Mouse (Mus musculus): Measurements from ENCODE around the gene Iqgap3.

Iqgap3 gene

DNA sequence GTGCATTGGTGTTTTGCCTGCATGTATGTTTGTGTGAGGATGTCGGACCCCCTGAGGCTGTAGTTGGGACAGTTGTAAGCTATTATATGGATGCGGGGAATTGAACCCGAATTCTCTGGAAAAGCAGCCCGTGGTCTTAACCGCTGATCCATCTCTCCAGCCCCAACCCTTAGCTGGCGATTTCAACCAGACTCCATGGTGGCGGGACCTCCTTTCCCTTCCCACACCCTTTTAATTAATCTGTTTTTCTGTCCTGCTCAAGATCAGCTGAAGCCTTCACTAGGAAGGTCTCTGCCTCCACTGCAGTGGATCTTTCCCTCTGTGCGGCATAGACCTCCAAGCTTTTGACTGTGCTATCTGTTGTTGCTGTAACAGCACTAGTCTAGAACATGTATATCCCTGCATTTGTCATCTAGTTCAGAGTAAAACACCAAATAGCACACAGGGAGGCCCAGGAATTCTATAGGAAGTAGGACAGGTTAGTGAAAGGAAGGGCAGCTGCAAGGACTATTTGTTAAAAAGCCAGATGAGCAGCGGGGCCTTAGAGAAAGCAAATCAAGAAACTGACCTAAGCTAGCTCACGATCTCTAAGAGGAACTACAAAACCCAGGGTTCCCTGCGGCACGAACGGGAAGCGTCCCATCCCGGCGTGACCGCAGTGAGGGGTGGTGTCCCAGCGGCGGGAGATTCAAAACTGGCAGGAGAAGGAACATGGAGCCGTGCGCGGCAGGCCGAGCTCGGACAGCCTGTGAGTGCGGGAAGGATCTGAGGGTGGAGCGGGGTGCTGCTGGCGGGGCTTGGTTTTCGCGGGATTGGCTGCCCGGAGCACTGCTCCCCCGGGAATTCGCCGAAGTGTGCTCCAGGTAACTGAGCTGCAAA, at the start of gene Iqgap3:
Gene Iqgap3 (plus strand): TSS at position 627 of the 879 bp plus-strand sequence.
- DNase-seq (ENCODE audit: low read depth, low spot score) = peak; percentile 92

DNA sequence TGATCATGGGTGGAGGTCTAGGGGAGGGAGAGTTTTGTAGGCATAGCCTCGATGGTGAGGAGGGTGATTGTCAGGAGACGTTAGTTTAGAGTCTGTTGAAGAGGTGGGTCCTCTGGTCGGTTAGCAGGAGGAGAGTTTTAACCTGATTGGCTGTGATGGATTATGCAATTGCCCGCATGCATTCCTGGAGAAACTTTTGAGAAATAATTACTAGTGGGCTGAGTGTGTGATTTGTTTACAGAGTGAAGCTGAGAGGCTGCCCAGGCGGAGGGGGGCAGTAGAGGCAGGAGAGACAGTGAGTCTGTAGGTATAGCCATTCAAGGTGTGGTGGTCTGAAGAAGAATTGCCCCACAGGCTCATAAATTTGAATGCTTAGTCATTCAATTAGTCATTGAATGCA, 48.3 kb upstream of the Iqgap3 start:
- no peak for DNase-seq (ENCODE audit: low read depth, low spot score)

DNA sequence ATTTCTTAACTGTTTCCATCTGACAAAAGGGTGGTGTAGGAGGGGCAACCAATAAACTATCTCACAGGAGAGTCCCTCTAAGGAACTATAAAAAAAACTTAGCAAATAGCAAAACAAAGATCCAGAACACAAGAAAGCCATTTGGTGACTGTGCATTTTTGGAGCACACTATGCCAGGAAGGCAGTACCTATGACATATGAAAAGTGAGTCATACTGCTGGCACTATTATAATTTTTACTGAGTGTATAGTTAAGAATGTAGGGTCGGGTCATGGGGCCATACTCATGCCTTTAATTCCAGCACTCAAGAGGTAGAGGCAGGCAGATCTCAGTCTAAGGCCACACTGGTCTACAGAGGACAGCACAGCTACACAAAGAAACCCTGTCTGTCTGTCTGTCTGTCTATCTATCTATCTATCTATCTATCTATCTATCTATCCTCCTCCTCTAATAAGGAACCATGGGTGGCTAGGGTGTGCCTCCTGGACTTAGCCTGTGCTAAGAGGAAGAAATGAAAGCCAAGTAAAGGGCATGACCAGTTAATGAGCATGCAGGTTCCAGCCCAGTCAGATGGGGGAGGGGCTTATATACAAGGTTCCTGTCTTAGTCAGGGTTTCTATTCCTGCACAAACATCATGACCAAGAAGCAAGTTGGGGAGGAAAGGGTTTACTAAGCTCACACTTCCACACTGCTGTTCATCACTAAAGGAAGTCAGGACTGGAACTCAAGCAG, 46.0 kb upstream of the Iqgap3 start:
- DNase-seq (ENCODE audit: low read depth, low spot score) = no peak

DNA sequence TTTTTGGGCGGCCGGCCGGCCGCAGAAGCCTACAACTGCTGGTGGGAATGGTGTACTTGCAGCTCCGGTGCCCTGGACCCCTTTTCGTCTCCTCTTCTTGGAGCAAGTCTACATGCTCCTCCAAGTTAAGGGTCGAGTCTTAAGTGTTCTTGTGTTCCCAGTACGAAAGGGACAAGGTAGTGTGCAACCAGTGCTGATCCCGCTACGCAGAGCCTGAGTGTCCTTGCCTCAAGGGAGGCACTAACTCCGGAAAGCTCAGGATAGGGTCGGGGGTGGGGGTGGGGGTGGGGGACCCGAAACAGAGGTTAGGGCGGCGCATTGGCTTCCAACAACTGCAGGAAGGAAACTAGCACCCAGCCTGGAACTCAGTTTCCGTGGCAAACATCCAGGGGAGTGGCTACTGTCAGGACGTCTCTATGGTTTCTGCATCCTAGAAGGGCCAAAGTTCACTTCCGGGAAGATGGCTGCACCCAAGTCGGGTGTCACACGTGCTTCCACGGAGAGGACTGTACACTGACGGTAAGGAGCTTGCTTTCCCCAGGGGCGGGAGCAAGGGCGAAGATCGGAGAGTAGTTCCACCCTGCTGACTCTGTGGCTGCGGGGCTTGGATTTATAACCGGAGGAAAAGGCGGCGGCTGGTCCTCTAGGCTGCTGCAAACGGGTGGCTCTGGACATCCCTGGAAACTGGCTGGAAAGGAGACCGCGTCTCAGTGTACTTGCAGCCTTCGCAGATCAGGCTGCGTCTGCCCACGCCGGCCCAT, 38.9 kb upstream of the Iqgap3 start, which contains the start of gene Gpatch4:
Gene Gpatch4 (plus strand): TSS at position 448 of the 761 bp plus-strand sequence.
- DNase-seq (ENCODE audit: low read depth, low spot score) = peak; percentile 98

DNA sequence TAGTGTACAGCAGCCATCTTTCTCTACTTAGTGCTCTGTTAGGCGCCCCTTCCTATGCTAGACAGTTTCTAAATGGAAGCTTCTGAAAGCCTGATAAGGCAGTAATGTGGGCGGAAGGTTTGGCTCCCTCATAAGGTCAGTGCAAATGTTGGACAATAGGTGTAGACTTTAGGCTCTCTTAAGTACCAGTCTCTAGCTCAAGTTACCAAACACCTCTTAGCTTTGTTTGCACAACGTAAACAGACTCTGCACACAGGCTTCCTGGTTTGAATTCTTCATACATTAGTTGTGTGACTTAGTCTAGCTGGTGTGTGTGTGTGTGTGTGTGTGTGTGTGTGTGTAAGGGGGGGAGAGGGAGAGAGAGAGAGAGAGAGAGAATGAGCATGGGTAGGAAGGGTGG, 32.2 kb upstream of the Iqgap3 start:
- no peak for DNase-seq (ENCODE audit: low read depth, low spot score)

DNA sequence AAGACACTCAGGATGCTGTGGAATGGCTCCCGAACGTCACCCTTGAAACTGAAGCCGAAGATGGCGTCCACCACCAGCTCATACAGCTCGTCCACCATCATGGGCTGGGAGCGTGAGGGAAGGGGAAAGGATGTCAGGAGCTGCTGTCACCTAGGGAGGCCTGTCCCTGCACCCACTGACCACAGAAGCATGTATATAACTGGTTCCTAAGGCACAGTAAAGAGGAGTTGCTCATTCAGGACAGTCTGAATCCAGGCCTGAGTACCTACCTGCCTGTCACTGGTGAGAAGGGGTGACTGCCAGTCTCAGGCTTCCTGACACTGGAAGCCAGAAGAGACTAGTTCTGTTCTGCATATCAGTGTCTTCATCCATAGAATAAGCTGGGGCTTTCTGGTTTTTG, 24.7 kb upstream of the Iqgap3 start:
- no peak for DNase-seq (ENCODE audit: low read depth, low spot score)

DNA sequence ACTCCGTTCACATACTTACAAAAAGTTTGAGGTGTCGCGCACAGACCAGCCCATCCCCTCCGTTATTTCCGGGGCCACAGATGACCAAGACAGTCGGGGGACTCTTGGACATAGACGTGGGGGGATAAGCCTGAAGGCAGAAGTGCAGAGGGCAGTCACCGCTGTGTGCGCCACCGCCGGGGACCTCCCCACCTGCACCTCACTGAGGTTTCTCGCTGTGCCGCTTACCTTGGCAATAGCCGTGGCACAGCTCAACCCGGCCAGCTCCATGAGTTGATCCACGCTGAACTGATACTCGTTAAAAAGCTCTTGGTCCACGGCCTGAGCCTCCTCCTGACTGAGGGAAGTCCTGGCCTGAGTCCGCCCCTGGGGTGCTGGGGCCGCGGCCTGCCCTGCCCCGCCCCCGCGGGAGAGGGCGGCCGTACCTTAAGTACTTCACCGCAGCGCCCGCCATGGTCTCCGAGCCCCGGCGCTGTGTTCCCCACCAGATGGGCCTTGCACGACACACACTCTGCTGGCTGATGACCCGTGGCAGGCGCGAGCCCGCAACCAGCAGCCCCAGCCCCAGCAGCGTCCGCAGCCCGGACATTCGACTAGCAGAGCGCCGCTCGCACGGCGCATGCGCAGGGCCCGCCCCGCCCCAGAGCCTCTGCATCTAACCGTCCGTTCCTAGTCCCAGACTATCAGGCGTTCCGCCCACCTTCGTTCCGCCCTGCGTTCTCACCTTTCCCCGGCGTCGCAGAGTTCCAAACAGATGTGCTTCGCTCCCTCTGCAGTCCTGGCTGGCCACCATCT, 23.7 kb upstream of the Iqgap3 start, which contains the start of gene Naxe:
Gene Naxe (minus strand): TSS at position 594 of the 795 bp plus-strand sequence.
- DNase-seq (ENCODE audit: low read depth, low spot score) = peak; percentile 96

DNA sequence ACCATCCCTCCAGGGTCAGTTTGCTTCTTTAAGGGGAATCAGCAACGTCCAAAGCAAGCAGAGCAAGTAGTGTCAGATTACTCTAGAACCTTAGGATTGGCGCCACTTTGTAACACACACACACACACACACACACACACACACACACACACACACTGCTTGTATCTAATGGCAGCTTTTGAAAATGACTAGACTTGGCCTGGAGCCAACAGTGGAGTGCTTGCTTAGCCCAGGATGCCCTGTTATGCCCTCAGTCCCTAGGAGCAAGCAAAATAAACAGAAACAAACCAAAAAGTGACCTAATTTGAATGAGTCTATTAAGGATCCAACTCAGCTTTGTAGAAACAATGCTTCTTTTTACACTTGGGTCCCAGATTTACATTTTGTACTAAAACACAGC, 13.4 kb upstream of the Iqgap3 start:
- no peak for DNase-seq (ENCODE audit: low read depth, low spot score)

DNA sequence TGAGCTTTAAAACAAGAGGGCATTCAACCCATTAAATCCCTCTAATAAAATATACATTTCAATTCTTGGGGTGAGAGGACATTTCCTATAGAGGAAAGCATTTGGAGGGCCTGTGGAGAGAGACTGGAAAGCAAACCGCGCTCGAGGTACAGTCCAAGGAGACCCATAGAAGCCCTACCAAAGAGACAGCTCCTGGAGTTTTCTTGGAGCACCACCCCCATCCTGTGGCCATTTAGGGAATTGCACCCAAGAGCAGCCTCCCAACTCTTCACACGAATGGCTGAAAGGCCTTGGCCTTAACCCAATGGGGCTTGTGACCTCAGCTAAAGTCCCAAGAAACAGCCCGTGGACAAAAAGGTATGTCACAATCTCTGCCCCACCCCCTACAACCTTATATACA, 10.0 kb upstream of the Iqgap3 start:
- DNase-seq (ENCODE audit: low read depth, low spot score) = peak; percentile 83

DNA sequence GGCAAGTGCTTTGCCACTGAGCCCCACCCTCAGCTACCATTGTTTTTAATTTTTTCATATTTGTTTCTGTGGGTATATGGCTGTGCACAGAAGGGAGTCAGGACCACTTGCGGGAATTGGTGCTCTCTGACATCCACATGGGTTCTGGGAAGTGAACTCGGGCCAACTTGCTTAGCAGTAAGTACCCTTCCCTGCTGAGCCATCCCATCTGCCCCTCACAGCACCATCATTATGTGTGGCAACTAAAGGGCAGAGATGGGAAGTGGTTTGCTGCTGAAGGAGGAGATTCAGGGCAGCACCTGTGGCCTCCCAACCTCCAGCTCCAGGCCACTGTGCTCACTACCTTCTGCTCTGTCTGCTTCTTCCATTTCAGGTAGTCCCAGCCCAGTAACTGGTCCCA, 8.1 kb upstream of the Iqgap3 start:
- no peak for DNase-seq (ENCODE audit: low read depth, low spot score)

DNA sequence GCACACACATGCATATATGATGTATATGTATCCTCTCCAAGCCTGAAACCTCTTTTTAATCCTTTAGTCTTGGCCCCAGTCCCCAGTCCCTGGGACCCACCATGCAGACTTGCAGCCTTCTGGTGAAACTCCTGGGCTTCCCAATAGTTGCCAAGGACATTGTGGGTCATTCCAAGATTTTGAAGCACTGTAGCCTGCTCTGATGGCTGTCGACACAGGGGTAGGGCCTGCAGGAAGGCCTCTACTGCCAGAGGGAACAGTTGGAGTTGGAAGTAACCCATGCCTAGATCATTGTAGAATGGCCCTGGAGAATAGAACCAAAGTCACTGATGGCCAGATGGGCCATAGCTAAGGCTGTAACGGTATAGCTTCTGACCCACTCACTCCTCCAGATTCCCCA, 7.4 kb upstream of the Iqgap3 start:
- no peak for DNase-seq (ENCODE audit: low read depth, low spot score)

DNA sequence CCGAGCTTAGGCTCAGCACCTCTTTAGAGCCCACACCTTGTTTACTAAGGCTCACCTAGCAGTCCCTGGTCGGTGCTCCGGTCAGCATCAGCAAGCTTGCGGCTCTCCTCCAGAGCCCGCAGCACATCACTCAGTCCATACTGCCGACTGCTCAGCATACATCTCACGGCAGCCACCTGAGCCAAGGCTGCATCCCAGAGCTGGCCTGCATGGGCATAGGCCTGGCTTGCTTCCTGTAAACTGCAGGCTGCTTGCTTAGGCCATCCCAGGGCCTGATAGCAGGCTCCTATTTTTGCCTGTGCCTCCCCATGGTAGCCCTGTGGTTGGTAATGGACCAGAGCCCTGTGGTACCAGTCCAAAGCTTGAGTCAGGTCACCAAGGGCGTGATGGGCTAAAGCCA, 7.0 kb upstream of the Iqgap3 start:
- no peak for DNase-seq (ENCODE audit: low read depth, low spot score)

DNA sequence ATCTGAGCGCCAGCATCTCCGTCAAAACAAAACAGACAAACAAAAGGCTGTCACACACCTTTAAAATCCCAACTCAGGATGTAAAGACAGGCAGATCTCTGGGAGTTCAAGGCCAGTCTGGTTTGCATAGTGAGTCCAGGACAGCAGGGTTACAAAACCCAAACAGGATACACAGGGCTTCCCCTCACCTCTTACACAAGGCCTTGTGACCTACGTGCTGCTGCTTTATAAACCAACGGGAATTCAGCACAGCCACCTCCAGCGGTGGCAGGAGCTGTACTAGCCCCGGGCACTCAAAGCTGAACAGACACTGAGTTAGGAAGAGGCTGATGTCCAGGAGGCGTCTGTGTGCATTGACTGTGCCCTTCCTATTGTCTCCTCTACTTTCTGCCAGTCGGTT, 4.3 kb upstream of the Iqgap3 start:
- DNase-seq (ENCODE audit: low read depth, low spot score) = peak; percentile 28

DNA sequence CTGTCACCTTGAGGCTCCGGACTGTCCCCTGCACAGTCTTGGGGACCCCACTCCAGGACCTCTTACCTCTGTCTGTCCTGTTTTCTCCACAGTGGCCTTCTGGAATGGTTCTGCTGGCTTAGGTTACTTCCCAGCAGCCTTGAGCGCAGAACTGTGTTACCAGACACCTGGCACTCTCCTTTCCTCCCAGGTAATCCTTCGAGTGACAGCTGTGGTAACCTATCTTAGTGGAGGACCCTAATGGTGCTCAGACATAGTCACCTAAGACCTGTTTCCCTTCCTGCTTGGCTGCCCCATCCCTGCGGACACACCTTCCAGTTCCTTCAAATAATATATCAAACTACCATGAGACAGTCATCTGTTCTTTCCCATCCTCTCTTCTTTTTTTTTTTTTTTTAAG, 3.6 kb upstream of the Iqgap3 start, which contains the start of gene Ttc24:
Gene Ttc24 (minus strand): TSS at position 101 of the 400 bp plus-strand sequence.
- no peak for DNase-seq (ENCODE audit: low read depth, low spot score)

DNA sequence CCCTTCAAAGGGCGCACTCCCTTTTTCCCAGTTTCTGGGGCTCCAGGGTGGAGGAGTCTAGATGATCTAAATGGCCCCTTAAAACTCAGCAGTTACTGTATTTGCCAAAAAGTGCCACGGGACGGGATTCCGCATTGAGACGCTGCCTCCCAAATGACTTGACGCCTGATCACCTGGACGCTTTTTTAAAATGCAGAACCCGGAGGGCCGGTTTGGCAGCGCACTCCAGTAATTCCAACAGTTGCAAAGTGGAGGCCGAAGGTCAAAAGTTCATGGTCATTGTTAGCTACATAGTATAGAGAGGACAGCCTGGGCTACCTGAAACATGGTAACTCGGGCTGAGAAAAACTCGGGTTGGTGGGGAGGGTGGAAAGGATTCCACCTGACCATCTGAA, 450 bp downstream of the Iqgap3 start:
- peak; percentile 87 for DNase-seq (ENCODE audit: low read depth, low spot score)

DNA sequence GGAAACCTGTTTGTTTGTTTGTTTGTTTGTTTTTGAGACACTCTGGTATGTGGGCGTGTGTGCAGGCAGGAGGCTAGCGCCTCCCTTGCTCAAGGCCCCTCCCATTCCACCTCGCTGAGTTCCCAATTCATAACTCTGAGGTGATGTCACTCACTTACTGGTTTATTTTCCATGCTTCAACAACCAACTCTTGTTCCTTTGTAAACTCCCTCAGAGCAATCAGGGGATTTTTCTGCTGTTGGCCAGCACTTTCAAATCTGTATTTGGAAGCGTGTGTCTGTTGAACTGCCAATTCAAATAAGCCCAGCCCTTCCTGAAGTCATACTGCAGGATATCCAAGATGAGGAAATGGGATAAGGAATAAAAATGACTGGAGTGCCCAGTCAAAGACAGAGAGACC, 892 bp downstream of the Iqgap3 start:
- no peak for DNase-seq (ENCODE audit: low read depth, low spot score)

DNA sequence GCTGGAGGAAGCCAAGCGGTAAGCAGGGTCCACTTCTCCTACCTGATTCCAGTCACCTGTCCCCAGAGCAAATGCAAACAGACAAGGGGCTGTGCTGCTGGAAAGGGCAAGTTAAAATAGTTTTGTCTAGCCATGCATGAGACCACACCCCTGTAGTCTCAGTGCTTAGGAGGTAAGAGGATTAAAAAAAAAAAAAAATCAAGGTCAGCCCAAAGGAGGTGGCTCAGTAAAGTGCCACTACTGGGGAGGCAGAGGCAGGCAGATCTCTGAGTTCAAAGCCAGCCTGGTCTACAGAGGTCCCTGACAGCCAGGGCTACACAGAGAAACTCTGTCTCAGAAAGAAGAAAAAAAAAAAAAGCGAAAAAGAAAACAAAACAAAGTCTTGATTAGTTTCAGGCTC, 2.2 kb downstream of the Iqgap3 start:
- peak; percentile 46 for DNase-seq (ENCODE audit: low read depth, low spot score)

DNA sequence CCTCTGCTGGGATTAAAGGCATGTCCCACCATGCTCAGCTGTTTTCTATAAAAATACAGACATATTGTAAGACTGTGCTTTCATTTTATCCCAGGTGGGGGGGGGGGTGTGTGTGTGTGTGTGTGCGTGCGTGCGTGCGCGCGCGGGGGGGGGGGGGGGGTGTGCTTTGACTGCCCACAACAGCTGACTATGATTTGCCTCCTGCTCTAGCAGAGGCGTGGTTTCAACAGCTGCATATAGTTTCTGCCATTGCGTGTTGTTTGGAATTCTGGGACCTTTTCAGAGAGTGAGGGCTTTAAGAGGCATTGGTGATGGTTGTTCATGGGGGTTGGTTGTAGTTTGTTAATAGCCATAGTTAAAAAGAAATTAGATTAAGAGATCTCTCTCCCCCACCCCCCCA, 3.7 kb downstream of the Iqgap3 start:
- no peak for DNase-seq (ENCODE audit: low read depth, low spot score)

DNA sequence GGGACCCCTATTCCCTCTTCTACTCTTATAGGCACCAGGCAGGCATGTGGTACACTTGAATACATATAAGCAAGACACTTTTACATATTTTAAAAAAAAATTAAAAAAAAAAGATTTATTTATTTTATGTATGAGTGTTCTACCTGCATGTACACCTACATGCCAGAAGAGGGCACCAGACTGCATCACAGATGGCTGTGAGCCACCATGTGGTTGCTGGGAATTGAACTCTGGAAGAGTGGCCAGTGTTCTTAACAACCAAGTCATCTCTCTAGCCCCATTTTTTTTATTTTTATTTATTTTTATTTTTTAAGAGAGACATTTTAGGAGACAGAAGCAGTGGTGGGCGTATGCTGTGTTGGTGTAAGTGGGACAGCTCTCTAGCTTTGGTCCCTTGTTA, 5.9 kb downstream of the Iqgap3 start:
- peak; percentile 65 for DNase-seq (ENCODE audit: low read depth, low spot score)

DNA sequence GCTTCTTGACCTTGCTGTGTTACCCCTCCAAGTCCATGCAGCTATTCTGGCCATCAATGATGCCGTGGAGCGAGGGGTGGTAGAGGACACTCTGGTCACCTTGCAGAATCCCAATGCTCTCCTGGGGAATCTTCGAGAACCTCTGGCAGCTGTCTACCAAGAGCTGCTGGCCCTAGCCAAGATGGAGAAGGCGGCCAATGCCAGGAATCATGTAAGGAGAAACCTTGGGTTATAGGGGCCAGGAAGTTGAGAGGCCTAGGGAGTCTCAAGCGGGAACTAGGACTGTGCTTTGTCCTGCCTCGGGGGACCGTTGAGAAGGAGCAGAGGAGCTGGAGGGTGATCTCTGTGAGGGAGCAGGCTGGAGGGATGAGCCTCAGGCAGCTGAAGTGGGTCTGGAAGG, 8.3 kb downstream of the Iqgap3 start:
- DNase-seq (ENCODE audit: low read depth, low spot score) = no peak

DNA sequence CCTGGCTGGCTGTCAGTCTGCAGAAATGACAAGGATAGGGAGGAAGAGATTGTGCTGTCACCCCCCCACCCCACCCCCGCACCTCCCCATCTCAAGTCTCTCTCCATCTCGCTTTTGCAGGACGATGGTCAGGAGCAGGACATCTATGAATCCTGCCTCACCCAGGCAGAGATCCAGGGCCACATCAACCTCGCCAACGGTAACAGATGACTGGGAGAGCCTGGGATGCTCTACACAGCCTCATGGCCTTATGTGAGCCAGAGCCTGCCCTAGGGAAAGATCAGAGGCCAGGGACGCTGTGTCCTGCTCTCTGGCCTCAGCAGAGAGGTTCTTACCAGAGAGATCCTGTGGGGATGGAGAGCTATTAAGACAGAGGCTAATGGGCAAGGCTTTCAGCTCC, 8.8 kb downstream of the Iqgap3 start:
- no peak for DNase-seq (ENCODE audit: low read depth, low spot score)

Measured in R1 (cell line).